Mouse (Mus musculus) kidney, embryonic 15.5 days (tissue): Measurements from ENCODE around the gene Ninl. TPM values are rescaled to one million over a fixed set of nuclear protein-coding genes. Genes with fewer than 3 reads are reported as not detected.
A peak's percentile ranks its signal among the peaks of the same experiment; 100 is the strongest.

Source experiments
- ATAC-seq: fragments of 200-750 bp; cut with Nextera tagmentation; replicated peaks from 2 replicates; pipeline ENCODE4 v1.8.0; 2017; ENCODE audit warnings: moderate TSS enrichment; ENCODE audit not compliant: low FRiP score
- H3K27ac ChIP-seq: fragments of 300-500 bp; sonication (generic); 2 replicates; pipeline ENCODE4 v1.5.1; 2015; ENCODE audit warnings: mild to moderate bottlenecking, inconsistent platforms
- H3K27me3 ChIP-seq: fragments of 300-500 bp; sonication (generic); 2 replicates; pipeline ENCODE4 v1.6.1; 2015; ENCODE audit warnings: inconsistent platforms
- H3K36me3 ChIP-seq: fragments of 300-500 bp; sonication (generic); 2 replicates; pipeline ENCODE4 v1.6.1; 2015; ENCODE audit warnings: inconsistent platforms
- H3K4me1 ChIP-seq: fragments of 300-500 bp; sonication (generic); 2 replicates; pipeline ENCODE4 v1.6.1; 2015; ENCODE audit warnings: inconsistent platforms
- H3K4me2 ChIP-seq: fragments of 300-500 bp; sonication (generic); 2 replicates; pipeline ENCODE4 v1.6.1; 2015; ENCODE audit warnings: moderate library complexity, mild to moderate bottlenecking, inconsistent platforms
- H3K4me3 ChIP-seq: fragments of 300-500 bp; sonication (generic); replicated peaks from 2 replicates; pipeline ENCODE4 v1.5.1; 2015; ENCODE audit warnings: mild to moderate bottlenecking, inconsistent platforms
- H3K9ac ChIP-seq: fragments of 300-500 bp; sonication (generic); 2 replicates; pipeline ENCODE4 v1.6.1; 2015; ENCODE audit warnings: mild to moderate bottlenecking, inconsistent platforms
- H3K9me3 ChIP-seq: fragments of 300-500 bp; sonication (generic); replicated peaks from 2 replicates; pipeline ENCODE4 v1.6.1; 2016; ENCODE audit warnings: inconsistent platforms
- WGBS: fragments of 180-500 bp; shearing (Covaris S2); methylation state at CpG from one replicate; pipeline ENCODE4 v1.1.7; 2015; ENCODE audit warnings: mixed read lengths; 5-methylcytosine and 5-hydroxymethylcytosine counted together
- polyA plus RNA-seq: library from polyadenylated mRNA; unstranded; fragments of >200 nt; fragmentation: Nextera tagmentation; extraction: Ambion mirVana; gene quantifications from 2 replicates; pipeline ENCODE4 v1.2.1, GENCODE M21; 2015

Ninl gene
- polyA plus RNA-seq, 1 experiment from 2014 or later: 14.7 TPM

DNA sequence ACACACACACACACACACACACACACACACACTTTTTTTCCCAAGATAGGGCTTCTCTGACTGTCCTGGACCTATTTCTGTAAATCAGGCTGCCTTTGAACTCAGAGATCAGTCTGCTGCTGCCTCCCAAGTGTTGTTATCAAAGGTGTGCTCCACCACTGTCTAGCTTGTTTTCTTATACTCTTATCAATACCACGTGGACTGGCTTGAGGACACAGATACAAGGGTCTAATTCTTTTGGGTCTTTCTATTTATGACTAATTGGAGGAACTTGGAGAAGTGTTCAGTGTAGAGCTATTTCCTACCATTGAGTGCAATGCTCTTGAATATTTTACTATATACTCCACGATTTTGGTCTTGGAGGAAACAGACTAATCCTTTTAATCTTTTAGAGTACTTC lies 151.8 kb downstream of the Ninl start:
- H3K9me3 ChIP-seq: no peaks in the 10 kb centered on the region
- H3K4me2 ChIP-seq: no peak overlapping the region
- no peak overlapping the region for H3K4me3 ChIP-seq
- ATAC-seq: no peak
- 88% methylated on average over 2 of the region's 2 CpGs for WGBS
- H3K27ac ChIP-seq: no peak overlapping the region
- no peaks in the 10 kb centered on the region for H3K4me1 ChIP-seq
- H3K27me3 ChIP-seq: no peaks in the 10 kb centered on the region
- H3K36me3 ChIP-seq: no peaks in the 10 kb centered on the region
- H3K9ac ChIP-seq: no peak overlapping the region

DNA sequence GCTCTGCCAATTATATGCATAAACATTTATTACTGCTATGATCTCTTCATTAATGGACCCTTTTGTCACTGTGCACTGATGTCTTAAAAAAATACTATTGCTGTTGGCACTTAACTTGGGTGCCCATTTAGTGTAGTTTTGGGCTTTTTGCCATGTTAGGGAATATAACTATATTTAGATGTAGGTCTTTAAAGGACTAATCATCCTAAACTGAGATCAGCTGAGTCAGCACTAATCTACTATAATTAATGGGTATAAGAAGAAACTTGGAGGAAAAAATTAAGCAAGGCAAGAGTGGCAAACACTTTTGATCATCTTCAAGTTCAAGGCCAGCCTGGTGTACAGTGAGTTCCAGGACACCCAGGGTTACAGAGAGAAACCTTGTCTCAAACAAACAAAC lies 152.9 kb downstream of the Ninl start:
- Histone ChIP-seq H3K9ac (no peak overlapping the region), H3K27me3 (no peaks in the 10 kb centered on the region), H3K9me3 (no peaks in the 10 kb centered on the region), H3K4me2 (no peak overlapping the region), H3K4me3 (no peak overlapping the region), H3K27ac (no peak overlapping the region), H3K36me3 (no peaks in the 10 kb centered on the region), H3K4me1 (no peaks in the 10 kb centered on the region)
- no peak for ATAC-seq

DNA sequence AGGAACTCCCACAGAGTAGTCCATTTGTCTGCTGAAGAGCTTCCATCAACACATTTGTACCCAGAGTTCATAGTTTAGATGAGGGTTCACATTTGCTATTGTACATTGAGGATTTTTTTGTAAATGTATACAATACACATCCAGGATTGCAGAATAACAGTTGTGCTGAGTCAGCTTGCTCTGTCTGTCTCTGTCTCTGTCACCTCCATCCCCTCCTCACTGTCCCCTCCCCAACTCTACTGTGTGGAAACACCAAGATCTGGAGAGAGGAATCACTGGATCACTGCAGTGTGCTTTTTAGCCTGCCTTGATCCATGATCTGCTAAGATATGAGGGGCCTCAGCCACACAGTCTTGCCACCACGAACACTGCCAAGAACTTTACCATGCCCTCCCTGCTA lies 153.4 kb downstream of the Ninl start:
- H3K36me3 ChIP-seq: no peaks in the 10 kb centered on the region
- no peaks in the 10 kb centered on the region for H3K9me3 ChIP-seq
- 86% methylated on average over 1 of the region's 1 CpGs for WGBS
- H3K4me1 ChIP-seq: no peaks in the 10 kb centered on the region
- no peaks in the 10 kb centered on the region for H3K27me3 ChIP-seq
- no peak overlapping the region for H3K4me2 ChIP-seq
- no peak overlapping the region for H3K4me3 ChIP-seq
- H3K9ac ChIP-seq: no peak overlapping the region
- no peak for ATAC-seq
- H3K27ac ChIP-seq: no peak overlapping the region

DNA sequence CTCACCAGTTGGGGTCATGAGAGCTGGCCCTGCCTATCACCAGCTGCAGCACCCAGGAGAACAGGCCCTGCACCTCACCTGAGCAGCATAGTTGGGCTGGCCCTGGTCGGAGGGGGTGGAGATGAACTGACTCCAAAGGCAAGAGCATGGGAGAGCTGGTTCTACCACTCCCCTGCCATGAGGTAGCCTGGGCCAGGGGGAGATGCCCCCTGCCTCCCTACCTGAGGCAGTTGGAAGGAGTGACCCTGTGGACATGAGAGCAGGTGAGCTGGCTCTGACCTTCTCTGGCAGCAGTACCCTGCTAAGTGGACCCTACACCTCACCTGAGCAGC lies 154.4 kb downstream of the Ninl start:
- Histone ChIP-seq H3K27me3 (no peaks in the 10 kb centered on the region), H3K4me1 (no peaks in the 10 kb centered on the region), H3K4me3 (no peak overlapping the region), H3K27ac (no peak overlapping the region), H3K4me2 (no peak overlapping the region), H3K36me3 (no peaks in the 10 kb centered on the region), H3K9ac (no peak overlapping the region), H3K9me3 (no peaks in the 10 kb centered on the region)
- WGBS: 90% methylated on average over 1 of the region's 1 CpGs
- peak; percentile 55; the same call in 1 of the 2 replicates for ATAC-seq

Other genes starting within 250 kb of the Ninl start
- 62.3 and 63.5 TPM in 2 replicates for gene Abhd12, start 134.6 kb downstream of the Ninl start, polyA plus RNA-seq
- gene Gins1, start 134.0 kb downstream of the Ninl start, polyA plus RNA-seq: 49.3 TPM in 2 replicates
- 48.1 and 54.6 TPM in 2 replicates for gene Nanp, start within 50 bp of the Ninl start, polyA plus RNA-seq
- gene Gm14151, start 53.0 kb upstream of the Ninl start, polyA plus RNA-seq: not detected in 2 replicates
- gene Gm14147, start 58.9 kb upstream of the Ninl start, polyA plus RNA-seq: not detected in 2 replicates